26 mouse cellular contexts compared by ENCODE assay signal in genomic region chr19:55382745-55383144, GRCm38 (mm10).
A peak's percentile ranks its signal among the peaks of the same experiment; 100 is the strongest.
DNase-seq lines count a peak whose midpoint lies in the region; ATAC-seq and TF ChIP-seq lines count a peak whose summit lies in the region.
"Had no signal": no experiment of that assay in that cellular context is flagged by ENCODE, and none has a peak within 500 bp of the region (broad histone marks: within the 10 kb centered on the region; RNA-seq: fewer than 3 reads in every experiment).

No protein-coding gene starts in this region.

- peak overlapping the region; percentile 87 for H3K27ac ChIP-seq in midbrain, embryonic 10.5 days (replicated peaks)
- H3K27ac ChIP-seq in midbrain, embryonic 14.5 days (replicated peaks; ENCODE audit: low read depth, low read length): no peak overlapping the region
- H3K27ac ChIP-seq in macrophage: 0 out of 2 replicates have a peak overlapping the region, but pooled peaks have one; percentile 8
- H3K27ac ChIP-seq in midbrain, embryonic 13.5 days: peak overlapping the region; percentile 75
- H3K27ac ChIP-seq in midbrain, postnatal 0 days (ENCODE audit: low read depth, low read length): 0 out of 2 replicates have a peak overlapping the region, but pooled peaks have one; percentile 26
- no peak overlapping the region for H3K27ac ChIP-seq in hindbrain, postnatal 0 days
- H3K27ac ChIP-seq in hindbrain, embryonic 14.5 days: no peak overlapping the region
- H3K27ac ChIP-seq: gastrocnemius, adult 2 months; heart, embryonic 15.5 days; hindbrain, embryonic 13.5 days had no signal

- peaks cover 90% of the 10 kb centered on the region for H3K4me1 ChIP-seq in midbrain, embryonic 10.5 days
- 0 out of 2 replicates have a peak, but pooled peaks cover 10% of the 10 kb centered on the region for H3K4me1 ChIP-seq in midbrain, embryonic 14.5 days (ENCODE audit: control insufficient read depth, insufficient read depth, low read length)
- peaks cover 45% of the 10 kb centered on the region for H3K4me1 ChIP-seq in midbrain, embryonic 13.5 days (replicated peaks)
- H3K4me1 ChIP-seq in midbrain, postnatal 0 days (ENCODE audit: insufficient read depth, low read length): peaks cover 6% of the 10 kb centered on the region
- H3K4me1 ChIP-seq in hindbrain, postnatal 0 days (ENCODE audit: insufficient read depth, low read length): no peaks in the 10 kb centered on the region
- H3K4me1 ChIP-seq in hindbrain, embryonic 14.5 days (replicated peaks; ENCODE audit: control insufficient read depth, insufficient read depth, low read length): 0 out of 2 replicates have a peak, but pooled peaks cover 14% of the 10 kb centered on the region
- H3K4me1 ChIP-seq: heart, embryonic 15.5 days had no signal

- no peak for DNase-seq in midbrain, embryonic 10.5 days (ENCODE audit: low spot score)
- DNase-seq in midbrain, embryonic 14.5 days: no peak
- no peak for DNase-seq in midbrain, postnatal 0 days (ENCODE audit: low spot score)
- no peak for DNase-seq in hindbrain, postnatal 0 days (ENCODE audit: low spot score)
- DNase-seq in kidney, adult 11 months: no peak
- DNase-seq in hindbrain, embryonic 14.5 days (ENCODE audit: low spot score): no peak
- DNase-seq: adrenal gland, adult 8-10 months; adrenal gland, postnatal 25 days; B cell, adult 2 months; cerebellum, adult 18-20 months; cerebellum, adult 9-10 months; cerebellum, postnatal 14 days; forebrain, postnatal 0 days; gastrocnemius, adult 2 months; gastrocnemius, postnatal 14 days; heart, adult 18-20 months; heart, postnatal 10 days; heart, postnatal 36 days had no signal

- no peak for ATAC-seq in midbrain, embryonic 14.5 days (ENCODE audit: low FRiP score, low TSS enrichment)
- ATAC-seq in midbrain, embryonic 13.5 days: no peak
- no peak for ATAC-seq in midbrain, postnatal 0 days (ENCODE audit: low FRiP score)
- ATAC-seq in hindbrain, postnatal 0 days: no peak
- no peak for ATAC-seq in hindbrain, embryonic 14.5 days (ENCODE audit: low FRiP score)
- ATAC-seq: activated CD4-positive, CD25-positive, alpha-beta regulatory T cell, adult 4 months; forebrain, embryonic 14.5 days; forebrain, postnatal 0 days had no signal

- H3K36me3 ChIP-seq in midbrain, embryonic 10.5 days: no peaks in the 10 kb centered on the region
- H3K36me3 ChIP-seq in midbrain, embryonic 14.5 days (ENCODE audit: control insufficient read depth, insufficient read depth, low read length): no peaks in the 10 kb centered on the region
- H3K36me3 ChIP-seq in macrophage (ENCODE audit: inconsistent target): no peaks in the 10 kb centered on the region
- no peaks in the 10 kb centered on the region for H3K36me3 ChIP-seq in midbrain, embryonic 13.5 days
- no peaks in the 10 kb centered on the region for H3K36me3 ChIP-seq in midbrain, postnatal 0 days (ENCODE audit: insufficient read depth, low read length)
- H3K36me3 ChIP-seq in hindbrain, postnatal 0 days (ENCODE audit: insufficient read depth, low read length): no peaks in the 10 kb centered on the region
- H3K36me3 ChIP-seq in hindbrain, embryonic 14.5 days (replicated peaks; ENCODE audit: control insufficient read depth, insufficient read depth): no peaks in the 10 kb centered on the region
- H3K36me3 ChIP-seq: heart, embryonic 12.5 days; heart, embryonic 15.5 days; hindbrain, embryonic 10.5 days; hindbrain, embryonic 13.5 days had no signal

- no peaks in the 10 kb centered on the region for H3K9me3 ChIP-seq in midbrain, embryonic 10.5 days (replicated peaks)
- H3K9me3 ChIP-seq in midbrain, embryonic 14.5 days (ENCODE audit: control insufficient read depth, low read length): no peaks in the 10 kb centered on the region
- H3K9me3 ChIP-seq in midbrain, embryonic 13.5 days: no peaks in the 10 kb centered on the region
- H3K9me3 ChIP-seq in midbrain, postnatal 0 days (ENCODE audit: low read length): no peaks in the 10 kb centered on the region
- no peaks in the 10 kb centered on the region for H3K9me3 ChIP-seq in hindbrain, postnatal 0 days (ENCODE audit: low read length)
- H3K9me3 ChIP-seq in hindbrain, embryonic 14.5 days (ENCODE audit: control insufficient read depth, low read length): no peaks in the 10 kb centered on the region
- H3K9me3 ChIP-seq: heart, embryonic 12.5 days; heart, embryonic 15.5 days; hindbrain, embryonic 10.5 days; hindbrain, embryonic 13.5 days had no signal

- WGBS in midbrain, embryonic 10.5 days: 81% methylated on average over 7 of the region's 7 CpGs
- 66% methylated on average over 7 of the region's 7 CpGs for WGBS in midbrain, embryonic 14.5 days
- 71% methylated on average over 7 of the region's 7 CpGs for WGBS in macrophage (ENCODE audit: missing documents)
- WGBS in midbrain, embryonic 13.5 days: 69% methylated on average over 7 of the region's 7 CpGs
- 66% methylated on average over 7 of the region's 7 CpGs for WGBS in midbrain, postnatal 0 days
- WGBS in hindbrain, postnatal 0 days: 73% methylated on average over 7 of the region's 7 CpGs
- 70% methylated on average over 7 of the region's 7 CpGs for WGBS in hindbrain, embryonic 14.5 days

- H3K4me3 ChIP-seq in midbrain, embryonic 10.5 days: no peak overlapping the region
- no peak overlapping the region for H3K4me3 ChIP-seq in midbrain, embryonic 14.5 days (replicated peaks; ENCODE audit: low read depth, low read length)
- H3K4me3 ChIP-seq in macrophage (ENCODE audit: inconsistent target): no peak overlapping the region
- no peak overlapping the region for H3K4me3 ChIP-seq in midbrain, embryonic 13.5 days (replicated peaks)
- no peak overlapping the region for H3K4me3 ChIP-seq in midbrain, postnatal 0 days (ENCODE audit: low read depth, low read length)
- no peak overlapping the region for H3K4me3 ChIP-seq in hindbrain, postnatal 0 days (ENCODE audit: low read length)
- no peak overlapping the region for H3K4me3 ChIP-seq in hindbrain, embryonic 14.5 days (replicated peaks; ENCODE audit: low read length)
- H3K4me3 ChIP-seq: gastrocnemius, adult 2 months; heart, embryonic 12.5 days; heart, embryonic 15.5 days; hindbrain, embryonic 10.5 days; hindbrain, embryonic 13.5 days had no signal

- H3K27me3 ChIP-seq in midbrain, embryonic 10.5 days (ENCODE audit: low read depth, poor library complexity, severe bottlenecking): no peaks in the 10 kb centered on the region
- H3K27me3 ChIP-seq in midbrain, embryonic 14.5 days (ENCODE audit: control insufficient read depth, insufficient read depth, low read length): no peaks in the 10 kb centered on the region
- no peaks in the 10 kb centered on the region for H3K27me3 ChIP-seq in midbrain, embryonic 13.5 days
- no peaks in the 10 kb centered on the region for H3K27me3 ChIP-seq in midbrain, postnatal 0 days (ENCODE audit: insufficient read depth, low read length)
- H3K27me3 ChIP-seq in hindbrain, postnatal 0 days (ENCODE audit: insufficient read depth, low read length): no peaks in the 10 kb centered on the region
- no peaks in the 10 kb centered on the region; the same call in 1 of the 2 replicates for H3K27me3 ChIP-seq in hindbrain, embryonic 14.5 days (ENCODE audit: control insufficient read depth, insufficient read depth, low read length)
- H3K27me3 ChIP-seq: heart, embryonic 12.5 days; heart, embryonic 15.5 days; hindbrain, embryonic 13.5 days had no signal

- no peaks in the 10 kb centered on the region for H3K79me2 ChIP-seq in macrophage (ENCODE audit: inconsistent target)

- TF ChIP-seq CTCF in midbrain, postnatal 0 days (IDR thresholded peaks at IDR 0.05): no peak
- TF ChIP-seq CTCF in hindbrain, postnatal 0 days (IDR thresholded peaks at IDR 0.05; ENCODE audit: low read depth): no peak

- H3K9ac ChIP-seq in midbrain, embryonic 14.5 days (replicated peaks; ENCODE audit: low read length): no peak overlapping the region
- no peak overlapping the region for H3K9ac ChIP-seq in midbrain, embryonic 13.5 days (replicated peaks)
- H3K9ac ChIP-seq in midbrain, postnatal 0 days (replicated peaks; ENCODE audit: low read length, poor library complexity, severe bottlenecking): no peak overlapping the region
- no peak overlapping the region for H3K9ac ChIP-seq in hindbrain, postnatal 0 days (replicated peaks; ENCODE audit: low read length)
- no peak overlapping the region for H3K9ac ChIP-seq in hindbrain, embryonic 14.5 days
- H3K9ac ChIP-seq: forebrain, postnatal 0 days; heart, embryonic 12.5 days; heart, embryonic 15.5 days; hindbrain, embryonic 13.5 days had no signal

- H3K4me2 ChIP-seq in midbrain, embryonic 14.5 days (ENCODE audit: low read length): no peak overlapping the region
- H3K4me2 ChIP-seq in midbrain, embryonic 13.5 days (replicated peaks): no peak overlapping the region
- H3K4me2 ChIP-seq in midbrain, postnatal 0 days (ENCODE audit: low read depth, low read length, poor library complexity, severe bottlenecking): no peak overlapping the region
- no peak overlapping the region for H3K4me2 ChIP-seq in hindbrain, postnatal 0 days (ENCODE audit: low read depth, low read length)
- H3K4me2 ChIP-seq in hindbrain, embryonic 14.5 days (replicated peaks): no peak overlapping the region
- H3K4me2 ChIP-seq: heart, embryonic 12.5 days; heart, embryonic 15.5 days; hindbrain, embryonic 13.5 days had no signal

Comparison
In these comparisons a context has a peak if more than half of its experiments do, and no peak if none do; other contexts are left out.
1. H3K27ac ChIP-seq: peak in midbrain, embryonic 10.5 days (single experiment), macrophage (single experiment), midbrain, embryonic 13.5 days (single experiment) and midbrain, postnatal 0 days (single experiment); none in midbrain, embryonic 14.5 days (single experiment), hindbrain, postnatal 0 days (single experiment) and hindbrain, embryonic 14.5 days (single experiment).